Mouse (Mus musculus) ES-E14 (cell line): ENCODE results near the gene Sbk2. TPM values are rescaled to one million over a fixed set of nuclear protein-coding genes. Genes with fewer than 3 reads are reported as not detected.

Experiments used
- DNase-seq: peaks from one replicate; pipeline ENCODE4 v3.0.0-alpha.2; 2013; ENCODE audit warnings: low read depth, low spot score
- H3K27ac ChIP-seq: 2 replicates; pipeline ENCODE4 v1.5.1; 2012; ENCODE audit warnings: low read depth, mild to moderate bottlenecking, low read length, moderate library complexity, mixed read lengths; ENCODE audit not compliant: poor library complexity, insufficient read depth, severe bottlenecking
- H3K36me3 ChIP-seq: 2 replicates; pipeline ENCODE4 v1.6.1; 2012; ENCODE audit warnings: mild to moderate bottlenecking, low read length, moderate library complexity, mixed read lengths; ENCODE audit not compliant: control insufficient read depth, poor library complexity, insufficient read depth, severe bottlenecking
- H3K4me1 ChIP-seq, 2 experiments: fragments of 150-350 bp in 1 of 2; sonication (generic) in 1 of 2; 2 replicates each; pipeline ENCODE4 v1.6.1; 2012; ENCODE audit warnings: low read length in 2 of 2, mild to moderate bottlenecking in 1 of 2, mixed read lengths in 1 of 2; ENCODE audit not compliant: control insufficient read depth in 2 of 2, insufficient read depth in 2 of 2, poor library complexity in 1 of 2
- H3K4me3 ChIP-seq, 2 experiments: fragments of 150-350 bp in 1 of 2; sonication (generic) in 1 of 2; 2 replicates each; pipeline ENCODE4 v1.5.1; 2012; ENCODE audit warnings: low read length in 2 of 2, low read depth in 1 of 2, mild to moderate bottlenecking in 1 of 2, mixed read lengths in 1 of 2; ENCODE audit not compliant: insufficient read depth in 1 of 2, poor library complexity in 1 of 2, severe bottlenecking in 1 of 2
- H3K9ac ChIP-seq: 2 replicates; pipeline ENCODE4 v1.6.1; 2012; ENCODE audit warnings: low read depth, mild to moderate bottlenecking, low read length, mixed read lengths; ENCODE audit not compliant: poor library complexity, insufficient read depth, severe bottlenecking
- H3K9me3 ChIP-seq: fragments of 150-350 bp; sonication (generic); 2 replicates; pipeline ENCODE4 v1.6.1; 2012; ENCODE audit warnings: low read depth, mild to moderate bottlenecking, low read length; ENCODE audit not compliant: control insufficient read depth, insufficient read depth
- CHD2 ChIP-seq: IDR thresholded peaks from 2 replicates; pipeline ENCODE4 v1.6.1; 2014; ENCODE audit warnings: mild to moderate bottlenecking, low read depth, low read length, inconsistent platforms
- HCFC1 ChIP-seq: IDR thresholded peaks from 2 replicates; pipeline ENCODE4 v1.6.1; 2012; ENCODE audit warnings: low read length, inconsistent platforms, borderline replicate concordance; ENCODE audit not compliant: insufficient read depth
- MAFK ChIP-seq: IDR thresholded peaks from 2 replicates; pipeline ENCODE4 v1.6.1; 2014; ENCODE audit warnings: mild to moderate bottlenecking, low read depth, low read length, inconsistent platforms; ENCODE audit not compliant: insufficient read depth
- ZC3H11A ChIP-seq: IDR thresholded peaks from 2 replicates; pipeline ENCODE4 v1.6.1; 2012; ENCODE audit warnings: low read depth, mild to moderate bottlenecking, inconsistent platforms, low read length, borderline replicate concordance
- ZNF384 ChIP-seq: IDR thresholded peaks from 2 replicates; pipeline ENCODE4 v1.6.1; 2012; ENCODE audit warnings: low read depth, low read length, inconsistent platforms
- in situ Hi-C, 2 experiments: fragments of 600-800 bp; cut with MboI; formaldehyde crosslinking; loops; one replicate each; pipeline ENCODE4 v1.15.1; 2025; ENCODE audit warnings: low sequenced_read_pairs in 2 of 2, inconsistent platforms in 1 of 2; ENCODE audit not compliant: unreplicated experiment in 2 of 2
- total RNA-seq: library from RNA; depleted of rRNA; stranded (reverse); fragments of 300-350 nt; gene quantifications from 2 replicates; pipeline ENCODE4 v1.2.3, GENCODE M21; 2012

The Sbk2 gene
- total RNA-seq, 1 experiment, result 0.22 TPM

GRCm38 (mm10) chr7:4996934-4997333 lies 32.7 kb upstream of the Sbk2 start:
- TF ChIP-seq MAFK, result no peak
- TF ChIP-seq ZNF384, result no peak
- no peak for TF ChIP-seq HCFC1
- TF ChIP-seq CHD2, result no peak
- no peak for TF ChIP-seq ZC3H11A
- Histone ChIP-seq H3K4me1 (peaks cover 0 to 3% of the 10 kb centered on the region in 2 experiments; a peak in 1 of 4 replicates), H3K4me3 (0 out of 4 replicates have a peak overlapping the region, but pooled peaks of 1 of the 2 experiments have one; percentile 65), H3K27ac (no peak overlapping the region), H3K36me3 (no peaks in the 10 kb centered on the region), H3K9ac (no peak overlapping the region), H3K9me3 (no peaks in the 10 kb centered on the region)
- no peak for DNase-seq
- in situ Hi-C loops, result no loop called here

DNA sequence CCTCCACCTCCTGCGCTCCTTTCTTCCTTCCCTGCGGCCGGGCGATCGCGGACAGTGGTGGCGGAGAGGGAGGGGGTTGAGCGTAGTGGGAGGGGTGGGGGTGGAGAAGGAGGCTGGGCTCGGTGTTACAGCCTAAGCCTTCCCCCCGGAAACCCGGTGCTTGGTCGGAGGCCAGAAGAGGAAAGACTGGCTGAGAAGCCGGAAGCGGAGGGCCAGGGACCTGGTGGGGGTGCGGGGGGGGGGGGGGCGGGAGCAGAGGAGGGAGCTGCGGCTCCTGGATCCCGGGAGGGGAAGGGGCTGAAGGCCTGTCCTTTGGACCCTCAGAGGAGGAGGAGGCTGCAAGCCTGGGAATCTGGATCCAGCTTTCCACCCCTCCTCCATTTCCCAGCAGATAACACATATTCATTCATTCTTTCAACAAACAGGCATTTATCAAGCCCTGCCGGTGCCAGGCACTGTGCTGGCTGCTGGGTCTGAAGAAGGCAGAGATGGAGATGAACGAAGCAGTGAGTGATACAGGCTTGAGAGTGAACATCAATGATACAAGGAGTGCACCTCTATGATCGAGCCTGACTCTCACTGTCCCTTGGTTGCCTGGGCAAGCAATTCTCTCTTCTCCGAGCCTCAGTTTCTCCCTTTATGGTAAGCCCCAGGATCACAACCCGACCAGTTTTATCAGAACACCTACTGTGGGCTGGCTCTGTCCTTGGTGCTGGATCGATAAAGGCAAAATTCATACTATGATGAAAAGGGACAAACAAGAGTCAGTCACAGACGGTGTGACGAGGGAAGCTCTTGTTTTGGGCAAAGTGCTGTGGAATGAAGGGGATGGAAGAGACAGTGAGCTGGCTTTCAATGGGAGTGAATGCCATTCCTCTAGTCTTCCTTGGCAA lies 32.0 kb upstream of the Sbk2 start, which contains the start of gene Zfp579:
Gene Zfp579, minus strand, starts transcription at position 156 of the 893 bp plus-strand sequence.
- H3K36me3 ChIP-seq, result no peaks in the 10 kb centered on the region

DNA sequence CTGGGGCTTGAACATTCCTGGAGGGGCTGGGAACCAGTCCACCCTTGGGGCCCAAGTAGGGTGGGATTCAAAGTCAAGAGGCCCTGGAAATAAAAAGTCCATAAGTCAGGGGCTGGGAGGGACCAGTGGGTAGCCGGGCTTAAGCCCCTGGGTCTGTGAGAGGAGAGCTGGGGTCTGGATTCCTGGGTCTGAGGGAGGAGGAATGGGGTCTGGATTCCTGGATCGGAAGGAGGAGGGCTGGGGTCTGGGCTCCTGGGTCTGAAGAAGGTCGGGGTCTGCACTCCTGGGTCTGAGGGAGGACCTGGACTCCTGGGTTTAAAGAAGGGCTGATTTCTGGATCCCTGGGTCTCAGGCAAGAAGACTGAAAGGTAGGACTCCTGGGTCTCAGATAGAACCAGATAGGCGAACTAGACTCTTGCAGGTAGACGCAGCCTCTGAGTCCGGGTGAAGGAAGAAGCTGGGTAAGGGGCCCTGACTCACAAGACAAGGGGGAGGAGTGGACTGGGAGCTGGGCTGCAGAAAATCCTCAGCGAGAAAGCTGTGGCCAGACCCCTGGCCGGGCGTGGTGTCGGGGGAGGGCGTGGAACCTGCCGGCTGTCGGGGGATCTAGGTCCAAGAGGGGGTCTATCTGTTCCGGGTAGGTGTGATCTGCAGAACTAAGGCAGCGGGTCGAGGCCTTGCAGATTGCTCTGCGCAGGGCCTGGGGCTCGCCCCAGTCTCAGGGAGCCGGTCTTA lies 31.2 kb upstream of the Sbk2 start:
- Histone ChIP-seq H3K9me3 (no peaks in the 10 kb centered on the region), H3K4me1 (peaks cover 0 to 3% of the 10 kb centered on the region in 2 experiments; a peak in 1 of 4 replicates), H3K4me3 (peak overlapping the region; percentile 85 to 86), H3K36me3 (no peaks in the 10 kb centered on the region), H3K9ac (peak overlapping the region; percentile 72), H3K27ac (no peak overlapping the region)
- DNase-seq, result no peak
- 0 out of 2 replicates have a peak, but pooled peaks have one; percentile 7 for TF ChIP-seq HCFC1
- TF ChIP-seq CHD2, result no peak
- TF ChIP-seq MAFK, result no peak
- in situ Hi-C loops, result no loop called here

More for the DNA sequence above, 32.0 kb upstream of the Sbk2 start, which contains the start of gene Zfp579:
- TF ChIP-seq ZNF384 (no peak), HCFC1 (no peak), ZC3H11A (no peak), MAFK (no peak), CHD2 (no peak)
- H3K27ac ChIP-seq, result no peak within 1 kb of the TSS
- no peaks in the 10 kb centered on the region for H3K9me3 ChIP-seq
- peak within 1 kb of the TSS; percentile 85 to 86 for H3K4me3 ChIP-seq
- peak within 1 kb of the TSS; percentile 72 for H3K9ac ChIP-seq
- in situ Hi-C loops, result no loop called here
- DNase-seq, result no peak
- peaks cover 0 to 3% of the 10 kb centered on the region in 2 experiments; a peak in 1 of 4 replicates for H3K4me1 ChIP-seq

- no peaks in the 10 kb centered on the region for H3K9me3 ChIP-seq
- in situ Hi-C loops, result no loop called here
- no peak for DNase-seq
- no peaks in the 10 kb centered on the region for H3K36me3 ChIP-seq
- peak overlapping the region; percentile 25; the same call in 1 of the 2 replicates for H3K9ac ChIP-seq
- H3K4me1 ChIP-seq, result peaks cover 0 to 3% of the 10 kb centered on the region in 2 experiments; a peak in 1 of 4 replicates
- H3K4me3 ChIP-seq, result peak overlapping the region; percentile 46 to 48
- TF ChIP-seq CHD2 (no peak), ZC3H11A (no peak), HCFC1 (no peak), MAFK (no peak), ZNF384 (no peak)
- no peak overlapping the region for H3K27ac ChIP-seq
These were observed 30.0 kb upstream of the Sbk2 start for GRCm38 (mm10) chr7:4993999-4994788.
